14 mouse cellular contexts compared by ENCODE assay signal in the genomic region with DNA sequence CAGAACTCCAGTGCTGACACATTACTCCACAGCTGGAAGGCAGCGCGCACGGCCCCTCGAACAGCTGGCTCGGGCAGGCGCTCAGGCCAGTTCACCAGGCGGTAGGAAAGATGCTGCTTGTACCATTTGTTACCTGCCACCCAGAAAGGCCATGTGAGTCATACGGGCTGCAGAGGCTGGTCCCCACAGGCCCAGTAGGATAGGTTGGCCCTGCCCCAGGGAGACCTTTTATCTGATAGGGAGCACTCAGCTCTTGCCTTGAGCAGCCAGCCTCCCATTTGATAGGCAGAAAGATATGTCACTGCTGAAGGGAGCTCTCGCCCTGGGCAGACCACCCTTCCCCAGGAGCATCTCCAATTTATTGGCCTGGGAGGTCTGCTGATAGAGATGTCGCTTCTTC. TPM values are rescaled to one million over a fixed set of nuclear protein-coding genes. Genes with fewer than 3 reads are reported as not detected.
DNase-seq lines count a peak whose midpoint lies in the region; ATAC-seq lines count a peak whose summit lies in the region.
"Had no signal": no experiment of that assay in that cellular context is flagged by ENCODE, and none has a peak within 500 bp of the region (broad histone marks: within the 10 kb centered on the region; RNA-seq: fewer than 3 reads in every experiment).

No protein-coding gene starts in this region.

- peaks cover 61% of the 10 kb centered on the region for H3K4me1 ChIP-seq in heart, embryonic 12.5 days (replicated peaks)
- peaks cover 48% of the 10 kb centered on the region for H3K4me1 ChIP-seq in heart, embryonic 11.5 days (ENCODE audit: control insufficient read depth, insufficient read depth, low read length)
- peaks cover 38% of the 10 kb centered on the region for H3K4me1 ChIP-seq in liver, embryonic 12.5 days
- H3K4me1 ChIP-seq in liver, embryonic 11.5 days (replicated peaks; ENCODE audit: control insufficient read depth, insufficient read depth, low read length) = peaks cover 20% of the 10 kb centered on the region

- DNase-seq in liver, embryonic 11.5 days (ENCODE audit: low spot score) = no peak
- DNase-seq in 3T3-L1 (ENCODE audit: low read depth, low spot score) = peak; percentile 49
- DNase-seq in adrenal gland, postnatal 25 days = peak; percentile 16
- DNase-seq in left cerebral cortex, adult 18-20 months (ENCODE audit: low spot score in 2 of 2) = no peak
- DNase-seq: cerebellum, adult 8-10 months; thymus, postnatal 25 days had no signal

- no peaks in the 10 kb centered on the region for H3K9me3 ChIP-seq in heart, embryonic 12.5 days (replicated peaks)
- H3K9me3 ChIP-seq in heart, embryonic 11.5 days (replicated peaks; ENCODE audit: control insufficient read depth, low read length) = no peaks in the 10 kb centered on the region
- H3K9me3 ChIP-seq in liver, embryonic 12.5 days (replicated peaks) = no peaks in the 10 kb centered on the region
- H3K9me3 ChIP-seq in liver, embryonic 11.5 days (ENCODE audit: control insufficient read depth, low read length) = no peaks in the 10 kb centered on the region

- peak overlapping the region; percentile 73 for H3K27ac ChIP-seq in heart, embryonic 12.5 days (ENCODE audit: poor library complexity, severe bottlenecking)
- no peak overlapping the region for H3K27ac ChIP-seq in heart, embryonic 11.5 days (ENCODE audit: low read depth, low read length)
- no peak overlapping the region for H3K27ac ChIP-seq in liver, embryonic 12.5 days
- H3K27ac ChIP-seq in liver, embryonic 11.5 days (ENCODE audit: low read depth, low read length) = no peak overlapping the region

- no peak overlapping the region for H3K9ac ChIP-seq in heart, embryonic 12.5 days
- H3K9ac ChIP-seq in heart, embryonic 11.5 days (ENCODE audit: low read depth, low read length) = no peak overlapping the region
- H3K9ac ChIP-seq in liver, embryonic 12.5 days = no peak overlapping the region
- no peak overlapping the region for H3K9ac ChIP-seq in liver, embryonic 11.5 days (ENCODE audit: low read depth, low read length)

- 73% methylated on average over 10 of the region's 10 CpGs for WGBS in heart, embryonic 12.5 days
- 70% methylated on average over 10 of the region's 10 CpGs for WGBS in heart, embryonic 11.5 days (ENCODE audit: insufficient replicate concordance)
- 67% methylated on average over 10 of the region's 10 CpGs for WGBS in liver, embryonic 12.5 days (ENCODE audit: insufficient replicate concordance)
- WGBS in liver, embryonic 11.5 days = 64% methylated on average over 10 of the region's 10 CpGs

- peaks cover 21% of the 10 kb centered on the region for H3K27me3 ChIP-seq in heart, embryonic 12.5 days (replicated peaks)
- peaks cover 15% of the 10 kb centered on the region for H3K27me3 ChIP-seq in heart, embryonic 11.5 days (ENCODE audit: control insufficient read depth, insufficient read depth, low read length)
- H3K27me3 ChIP-seq in liver, embryonic 12.5 days (replicated peaks) = peaks cover 81% of the 10 kb centered on the region
- H3K27me3 ChIP-seq in liver, embryonic 11.5 days (replicated peaks; ENCODE audit: control insufficient read depth, insufficient read depth, low read length) = peaks cover 46% of the 10 kb centered on the region

- H3K36me3 ChIP-seq in heart, embryonic 12.5 days = no peaks in the 10 kb centered on the region
- no peaks in the 10 kb centered on the region for H3K36me3 ChIP-seq in heart, embryonic 11.5 days (ENCODE audit: control insufficient read depth, insufficient read depth, low read length)
- no peaks in the 10 kb centered on the region for H3K36me3 ChIP-seq in liver, embryonic 12.5 days
- H3K36me3 ChIP-seq in liver, embryonic 11.5 days (ENCODE audit: control insufficient read depth, insufficient read depth, low read length) = no peaks in the 10 kb centered on the region

- ATAC-seq in heart, embryonic 12.5 days (ENCODE audit: insufficient number of reproducible peaks, low FRiP score) = no peak
- no peak for ATAC-seq in heart, embryonic 11.5 days (replicated peaks; ENCODE audit: insufficient number of reproducible peaks, low FRiP score, low TSS enrichment)
- ATAC-seq in liver, embryonic 12.5 days = 0 out of 2 replicates have a peak, but pooled peaks have one; percentile 9
- ATAC-seq in liver, embryonic 11.5 days (replicated peaks; ENCODE audit: low FRiP score) = no peak
- ATAC-seq: intestine, embryonic 16.5 days had no signal

- H3K4me2 ChIP-seq in heart, embryonic 12.5 days = no peak overlapping the region
- H3K4me2 ChIP-seq in heart, embryonic 11.5 days = no peak overlapping the region
- H3K4me2 ChIP-seq in liver, embryonic 12.5 days = no peak overlapping the region
- H3K4me2 ChIP-seq in liver, embryonic 11.5 days = no peak overlapping the region

- no peak overlapping the region for H3K4me3 ChIP-seq in heart, embryonic 12.5 days
- no peak overlapping the region for H3K4me3 ChIP-seq in heart, embryonic 11.5 days (ENCODE audit: low read depth, low read length)
- no peak overlapping the region for H3K4me3 ChIP-seq in liver, embryonic 12.5 days
- H3K4me3 ChIP-seq in liver, embryonic 11.5 days (ENCODE audit: low read depth, low read length) = no peak overlapping the region
- H3K4me3 ChIP-seq: erythroblast, embryonic 14.5 days had no signal

RNA-seq across cellular contexts. Expression of a gene that starts 10.1 kb away (rescaled TPM):
- polyA plus RNA-seq in heart, embryonic 12.5 days (2016; fragmentation: Nextera tagmentation; extraction: Ambion mirVana) = 1.4 and 1.6 TPM in 2 replicates
- polyA plus RNA-seq in heart, embryonic 11.5 days (2014; fragmentation: Nextera tagmentation; extraction: Ambion mirVana) = 2.1 and 2.3 TPM in 2 replicates
- polyA plus RNA-seq in liver, embryonic 12.5 days (2016; fragmentation: Nextera tagmentation; extraction: Ambion mirVana) = 0.22 and 0.70 TPM in 2 replicates
- 0.49 and 0.82 TPM in 2 replicates for polyA plus RNA-seq in liver, embryonic 11.5 days (2014; fragmentation: Nextera tagmentation; extraction: Ambion mirVana)
- 0.43 TPM in 1 of 2 replicates, not detected in the other for total RNA-seq in adrenal gland, postnatal 25 days (2021)
- total RNA-seq in left cerebral cortex, adult 18-20 months (2021) = under 1 TPM; 0.47 to 0.53 TPM
- total RNA-seq: liver, adult 2 months had no signal
- polyA plus RNA-seq: erythroblast, embryonic 14.5 days; liver, adult 2 months had no signal

RNA-seq across cellular contexts. Expression of a gene that starts 15.3 kb away (rescaled TPM):
- 3.4 and 3.5 TPM in 2 replicates for polyA plus RNA-seq in heart, embryonic 12.5 days (2016; fragmentation: Nextera tagmentation; extraction: Ambion mirVana)
- polyA plus RNA-seq in heart, embryonic 11.5 days (2014; fragmentation: Nextera tagmentation; extraction: Ambion mirVana) = 3.3 and 5.6 TPM in 2 replicates
- polyA plus RNA-seq in liver, embryonic 12.5 days (2016; fragmentation: Nextera tagmentation; extraction: Ambion mirVana) = 0.24 and 0.31 TPM in 2 replicates
- 0.71 and 0.88 TPM in 2 replicates for polyA plus RNA-seq in liver, embryonic 11.5 days (2014; fragmentation: Nextera tagmentation; extraction: Ambion mirVana)
- 6.7 and 8.0 TPM in 2 replicates for total RNA-seq in adrenal gland, postnatal 25 days (2021)
- total RNA-seq in left cerebral cortex, adult 18-20 months (2021) = 1 to 10 TPM; 2.5 to 3.9 TPM
- polyA plus RNA-seq: erythroblast, embryonic 14.5 days had no signal

RNA-seq across cellular contexts. Expression of a gene that starts 18.4 kb away (rescaled TPM):
- 0.32 TPM in 1 of 2 replicates, not detected in the other for polyA plus RNA-seq in heart, embryonic 12.5 days (2016; fragmentation: Nextera tagmentation; extraction: Ambion mirVana)
- 0.10 and 0.14 TPM in 2 replicates for polyA plus RNA-seq in heart, embryonic 11.5 days (2014; fragmentation: Nextera tagmentation; extraction: Ambion mirVana)
- not detected in 2 replicates for polyA plus RNA-seq in liver, embryonic 12.5 days (2016; fragmentation: Nextera tagmentation; extraction: Ambion mirVana)
- not detected in 2 replicates for polyA plus RNA-seq in liver, embryonic 11.5 days (2014; fragmentation: Nextera tagmentation; extraction: Ambion mirVana)
- not detected in 2 replicates for total RNA-seq in adrenal gland, postnatal 25 days (2021)
- total RNA-seq in left cerebral cortex, adult 18-20 months (2021) = not detected
- total RNA-seq: CH12.LX; liver, adult 2 months had no signal
- polyA plus RNA-seq: erythroblast, embryonic 14.5 days; liver, adult 2 months had no signal

RNA-seq across cellular contexts. Expression of a gene that starts 25.3 kb away (rescaled TPM):
- polyA plus RNA-seq in heart, embryonic 12.5 days (2016; fragmentation: Nextera tagmentation; extraction: Ambion mirVana) = 12.1 and 12.9 TPM in 2 replicates
- polyA plus RNA-seq in heart, embryonic 11.5 days (2014; fragmentation: Nextera tagmentation; extraction: Ambion mirVana) = 6.0 and 15.1 TPM in 2 replicates
- 5.7 and 6.1 TPM in 2 replicates for polyA plus RNA-seq in liver, embryonic 12.5 days (2016; fragmentation: Nextera tagmentation; extraction: Ambion mirVana)
- polyA plus RNA-seq in liver, embryonic 11.5 days (2014; fragmentation: Nextera tagmentation; extraction: Ambion mirVana) = 6.0 and 6.6 TPM in 2 replicates
- total RNA-seq in adrenal gland, postnatal 25 days (2021) = 72.8 and 73.5 TPM in 2 replicates
- total RNA-seq in left cerebral cortex, adult 18-20 months (2021) = 10 to 100 TPM; 56.2 to 60.3 TPM

RNA-seq across cellular contexts. Expression of a gene that starts 38.7 kb away (rescaled TPM):
- 13.4 and 13.6 TPM in 2 replicates for polyA plus RNA-seq in heart, embryonic 12.5 days (2016; fragmentation: Nextera tagmentation; extraction: Ambion mirVana)
- polyA plus RNA-seq in heart, embryonic 11.5 days (2014; fragmentation: Nextera tagmentation; extraction: Ambion mirVana) = 4.4 and 5.3 TPM in 2 replicates
- polyA plus RNA-seq in liver, embryonic 12.5 days (2016; fragmentation: Nextera tagmentation; extraction: Ambion mirVana) = 0.57 and 0.99 TPM in 2 replicates
- polyA plus RNA-seq in liver, embryonic 11.5 days (2014; fragmentation: Nextera tagmentation; extraction: Ambion mirVana) = 0.40 and 1.5 TPM in 2 replicates
- 9.8 and 12.7 TPM in 2 replicates for total RNA-seq in adrenal gland, postnatal 25 days (2021)
- total RNA-seq in left cerebral cortex, adult 18-20 months (2021) = 100 to 1,000 TPM; 268 to 269 TPM
- total RNA-seq: megakaryocyte progenitor cell, adult 5-6 weeks had no signal
- polyA plus RNA-seq: erythroblast, embryonic 14.5 days had no signal

Comparison
In these comparisons a context has a peak if more than half of its experiments do, and no peak if none do; other contexts are left out.
1. DNase-seq: peak in 3T3-L1 (single experiment) and adrenal gland, postnatal 25 days (single experiment); none in liver, embryonic 11.5 days (single experiment) and left cerebral cortex, adult 18-20 months (0 of 2).